Mouse (Mus musculus) C2C12 (cell line): Measurements from ENCODE around the gene Ift43.

Experiments used
- CTCF ChIP-seq: IDR thresholded peaks from one replicate; pipeline ENCODE4 v1.5.1; 2011; ENCODE audit not compliant: control insufficient read depth, insufficient read depth, insufficient read length
- FOSL1 ChIP-seq: IDR thresholded peaks from one replicate; pipeline ENCODE4 v1.8.0; 2011; ENCODE audit warnings: mild to moderate bottlenecking, low read length; ENCODE audit not compliant: poor library complexity, insufficient read depth, severe bottlenecking

DNA sequence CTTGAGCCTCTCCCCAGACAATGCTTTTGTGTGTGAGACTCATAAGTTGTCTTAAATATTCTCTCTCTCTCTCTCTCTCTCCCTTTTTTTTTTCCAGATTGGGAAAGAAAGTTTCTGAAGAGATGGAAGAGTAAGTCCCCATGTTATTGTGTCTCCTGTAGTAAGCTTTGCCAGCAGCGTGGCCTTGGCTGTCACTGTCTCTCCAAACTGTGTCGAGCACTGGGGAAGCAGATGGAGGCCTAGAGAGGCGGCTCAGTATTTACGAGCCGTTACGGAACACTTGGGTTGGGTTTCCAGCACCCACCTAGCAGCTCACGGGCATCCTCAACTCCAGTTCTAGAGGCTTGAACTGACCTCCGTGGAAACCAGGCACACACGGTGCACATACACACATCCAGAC lies 56.4 kb downstream of the Ift43 start:
- TF ChIP-seq FOSL1: no peak
- TF ChIP-seq CTCF: no peak
